Mouse (Mus musculus) limb, embryonic 14.5 days (tissue): ENCODE measurements around the gene Zfp715. TPM values are rescaled to one million over a fixed set of nuclear protein-coding genes. Genes with fewer than 3 reads are reported as not detected.

Experiments used
- ATAC-seq: fragments of 200-750 bp; cut with Nextera tagmentation; 2 replicates; pipeline ENCODE4 v1.8.0; 2017; ENCODE audit warnings: low read depth, moderate number of reproducible peaks, moderate TSS enrichment; ENCODE audit not compliant: low FRiP score
- DNase-seq: peaks from one replicate; pipeline ENCODE4 v3.0.0-alpha.2; 2015; ENCODE audit warnings: low spot score
- H3K27ac ChIP-seq: fragments of 300-500 bp; sonication (generic); replicated peaks from 2 replicates; pipeline ENCODE4 v1.5.1; 2014; ENCODE audit warnings: low read depth, mild to moderate bottlenecking, low read length, moderate library complexity, mixed read lengths
- H3K27me3 ChIP-seq: fragments of 300-500 bp; sonication (generic); 2 replicates; pipeline ENCODE4 v1.6.1; 2014; ENCODE audit warnings: low read length, mixed read lengths; ENCODE audit not compliant: control insufficient read depth, insufficient read depth
- H3K36me3 ChIP-seq: fragments of 300-500 bp; sonication (generic); 2 replicates; pipeline ENCODE4 v1.6.1; 2014; ENCODE audit warnings: mild to moderate bottlenecking, low read length, moderate library complexity, mixed read lengths; ENCODE audit not compliant: control insufficient read depth, insufficient read depth
- H3K4me1 ChIP-seq: fragments of 300-500 bp; sonication (generic); 2 replicates; pipeline ENCODE4 v1.6.1; 2014; ENCODE audit warnings: antibody characterized with exemption, low read length, mixed read lengths; ENCODE audit not compliant: control insufficient read depth, insufficient read depth
- H3K4me2 ChIP-seq: fragments of 300-500 bp; sonication (generic); replicated peaks from 2 replicates; pipeline ENCODE4 v1.6.1; 2014; ENCODE audit warnings: low read depth, mild to moderate bottlenecking, low read length, moderate library complexity; ENCODE audit not compliant: severe bottlenecking
- H3K4me3 ChIP-seq: fragments of 300-500 bp; sonication (generic); replicated peaks from 2 replicates; pipeline ENCODE4 v1.5.1; 2014; ENCODE audit warnings: low read length
- H3K9ac ChIP-seq: fragments of 300-500 bp; sonication (generic); 2 replicates; pipeline ENCODE4 v1.6.1; 2014; ENCODE audit warnings: mild to moderate bottlenecking, low read depth, low read length, moderate library complexity; ENCODE audit not compliant: severe bottlenecking
- H3K9me3 ChIP-seq: fragments of 300-500 bp; sonication (generic); 2 replicates; pipeline ENCODE4 v1.6.1; 2016; ENCODE audit warnings: low read length; ENCODE audit not compliant: control insufficient read depth
- POLR2A ChIP-seq: fragments of 200-500 bp; IDR thresholded peaks from 2 replicates; pipeline ENCODE4 v1.8.0; 2012; ENCODE audit warnings: inconsistent platforms, mild to moderate bottlenecking, moderate library complexity, borderline replicate concordance; ENCODE audit not compliant: insufficient read depth, insufficient read length; ENCODE audit errors: extremely low read depth
- WGBS: fragments of 180-500 bp; shearing (Covaris S2); extraction: QIAGEN DNeasy Blood & Tissue Kit; methylation state at CpG from one replicate; pipeline ENCODE4 v1.1.7; 2014; 5-methylcytosine and 5-hydroxymethylcytosine counted together
- polyA plus RNA-seq, 2 experiments: library from polyadenylated mRNA; depleted of rRNA in 1 of 2; stranded (reverse) in 1 of 2; unstranded in 1 of 2; fragments of >200 nt; fragmentation: Nextera tagmentation in 1 of 2; extraction: Ambion mirVana in 1 of 2; gene quantifications; 2 replicates each; pipeline versions ENCODE4 v1.2.1 to v1.2.3; 2012 to 2014

Zfp715 gene
- polyA plus RNA-seq, 2 experiments, result 14.1 to 16.2 TPM

GRCm38 (mm10) chr7:43344491-43344890 is 31.4 kb upstream of the Zfp715 start:
- no peak overlapping the region for H3K4me3 ChIP-seq
- DNase-seq (no peak), ATAC-seq (no peak)
- H3K4me2 ChIP-seq, result no peak overlapping the region
- H3K36me3 ChIP-seq, result no peaks in the 10 kb centered on the region
- no peak overlapping the region for H3K9ac ChIP-seq
- no peaks in the 10 kb centered on the region for H3K27me3 ChIP-seq
- no peaks in the 10 kb centered on the region for H3K4me1 ChIP-seq
- H3K27ac ChIP-seq, result no peak overlapping the region
- TF ChIP-seq POLR2A, result no peak
- WGBS, result 72% methylated on average over 4 of the region's 4 CpGs
- no peaks in the 10 kb centered on the region for H3K9me3 ChIP-seq

GRCm38 (mm10) chr7:43344020-43344419 is 30.9 kb upstream of the Zfp715 start:
- WGBS, result 65% methylated on average over 2 of the region's 2 CpGs

GRCm38 (mm10) chr7:43343191-43343590 is 30.1 kb upstream of the Zfp715 start:
- no peak overlapping the region for H3K9ac ChIP-seq
- ATAC-seq (no peak), DNase-seq (no peak)
- H3K27me3 ChIP-seq, result no peaks in the 10 kb centered on the region
- no peak overlapping the region for H3K4me3 ChIP-seq
- H3K4me2 ChIP-seq, result no peak overlapping the region
- H3K9me3 ChIP-seq, result no peaks in the 10 kb centered on the region
- H3K4me1 ChIP-seq, result no peaks in the 10 kb centered on the region
- no peak overlapping the region for H3K27ac ChIP-seq
- no peak for TF ChIP-seq POLR2A
- 63% methylated on average over 5 of the region's 5 CpGs for WGBS
- H3K36me3 ChIP-seq, result no peaks in the 10 kb centered on the region

More at GRCm38 (mm10) chr7:43344020-43344419, 30.9 kb upstream of the Zfp715 start:
- H3K4me3 ChIP-seq, result no peak overlapping the region
- DNase-seq, result no peak
- no peak overlapping the region for H3K9ac ChIP-seq
- no peaks in the 10 kb centered on the region for H3K4me1 ChIP-seq
- H3K27ac ChIP-seq, result no peak overlapping the region
- no peaks in the 10 kb centered on the region for H3K27me3 ChIP-seq
- no peaks in the 10 kb centered on the region for H3K36me3 ChIP-seq
- H3K4me2 ChIP-seq, result no peak overlapping the region
- no peak for ATAC-seq
- H3K9me3 ChIP-seq, result no peaks in the 10 kb centered on the region
- TF ChIP-seq POLR2A, result no peak

- no peak overlapping the region for H3K4me3 ChIP-seq
- H3K4me1 ChIP-seq, result no peaks in the 10 kb centered on the region
- H3K4me2 ChIP-seq, result no peak overlapping the region
- DNase-seq (no peak), ATAC-seq (no peak)
- no peaks in the 10 kb centered on the region for H3K9me3 ChIP-seq
- TF ChIP-seq POLR2A, result no peak
- WGBS, result 82% methylated on average over 4 of the region's 4 CpGs
- no peak overlapping the region for H3K27ac ChIP-seq
- H3K36me3 ChIP-seq, result no peaks in the 10 kb centered on the region
- H3K27me3 ChIP-seq, result no peaks in the 10 kb centered on the region
- H3K9ac ChIP-seq, result no peak overlapping the region
These were observed 27.7 kb upstream of the Zfp715 start for GRCm38 (mm10) chr7:43340771-43341170.

GRCm38 (mm10) chr7:43333899-43334298 is 20.8 kb upstream of the Zfp715 start:
- H3K36me3 ChIP-seq, result no peaks in the 10 kb centered on the region
- H3K27me3 ChIP-seq, result no peaks in the 10 kb centered on the region
- no peak for TF ChIP-seq POLR2A
- no peak overlapping the region for H3K9ac ChIP-seq
- H3K4me2 ChIP-seq, result no peak overlapping the region
- no peak overlapping the region for H3K27ac ChIP-seq
- H3K4me3 ChIP-seq, result no peak overlapping the region
- H3K9me3 ChIP-seq, result no peaks in the 10 kb centered on the region
- ATAC-seq (no peak; the same call in 1 of the 2 replicates), DNase-seq (no peak)
- H3K4me1 ChIP-seq, result no peaks in the 10 kb centered on the region
- 60% methylated on average over 2 of the region's 2 CpGs for WGBS

- DNase-seq (no peak), ATAC-seq (no peak)
- 31% methylated on average over 5 of the region's 7 CpGs for WGBS
- Histone ChIP-seq H3K4me1 (no peaks in the 10 kb centered on the region), H3K27me3 (no peaks in the 10 kb centered on the region), H3K4me3 (no peak overlapping the region), H3K9me3 (no peaks in the 10 kb centered on the region), H3K4me2 (no peak overlapping the region), H3K27ac (no peak overlapping the region), H3K9ac (no peak overlapping the region), H3K36me3 (no peaks in the 10 kb centered on the region)
- TF ChIP-seq POLR2A, result no peak
These were observed 20.1 kb upstream of the Zfp715 start for GRCm38 (mm10) chr7:43333203-43333602.
